Mouse (Mus musculus) MEL (cell line): ENCODE results near the gene Stab1.

Source experiments
- CHD1 ChIP-seq: IDR thresholded peaks from 2 replicates; pipeline ENCODE4 v1.6.1; 2012; ENCODE audit warnings: low read depth, mild to moderate bottlenecking, inconsistent platforms, low read length, improper control_type of control experiment
- CTCF ChIP-seq, 3 experiments: IDR thresholded peaks in 2 of 3; conservative IDR thresholded peaks in 1 of 3; 2 replicates each; pipeline ENCODE4 v1.5.1; 2011 to 2012; ENCODE audit warnings: low read length in 3 of 3, low read depth in 2 of 3, mild to moderate bottlenecking in 2 of 3, improper control_type of control experiment in 1 of 3, inconsistent platforms in 1 of 3, mixed read lengths in 1 of 3, moderate library complexity in 1 of 3; ENCODE audit not compliant: control insufficient read depth in 1 of 3, insufficient read depth in 1 of 3, poor library complexity in 1 of 3, severe bottlenecking in 1 of 3
- POLR2A ChIP-seq, 2 experiments: IDR thresholded peaks; 2 replicates each; pipeline ENCODE4 v1.6.1; 2011 to 2012; ENCODE audit warnings: low read length in 2 of 2, mild to moderate bottlenecking in 2 of 2, control low read depth in 1 of 2, improper control_type of control experiment in 1 of 2, low read depth in 1 of 2, moderate library complexity in 1 of 2; ENCODE audit not compliant: control insufficient read depth in 1 of 2, insufficient read depth in 1 of 2, poor library complexity in 1 of 2
- TCF12 ChIP-seq: IDR thresholded peaks from 2 replicates; pipeline ENCODE4 v1.6.1; 2014; ENCODE audit warnings: low read depth, mild to moderate bottlenecking, inconsistent platforms, low read length, improper control_type of control experiment, moderate library complexity
- USF1 ChIP-seq: IDR thresholded peaks from 2 replicates; pipeline ENCODE4 v1.6.1; 2014; ENCODE audit warnings: low read depth, mild to moderate bottlenecking, inconsistent platforms, low read length, improper control_type of control experiment, moderate library complexity
- USF2 ChIP-seq, 2 experiments: IDR thresholded peaks; 2 replicates each; pipeline ENCODE4 v1.6.1; 2011 to 2012; ENCODE audit warnings: improper control_type of control experiment in 2 of 2, low read length in 2 of 2, borderline replicate concordance in 1 of 2, inconsistent platforms in 1 of 2, low read depth in 1 of 2, mild to moderate bottlenecking in 1 of 2; ENCODE audit not compliant: insufficient read depth in 1 of 2
- ZNF384 ChIP-seq: IDR thresholded peaks from 2 replicates; pipeline ENCODE4 v1.6.1; 2012; ENCODE audit warnings: low read depth, mild to moderate bottlenecking, inconsistent platforms, low read length, improper control_type of control experiment

- TF ChIP-seq CHD1 (no peak), TCF12 (no peak), CTCF (IDR thresholded peaks at IDR 0.05 in 2 of 3, conservative IDR thresholded peaks at IDR 0.05 in 1 of 3; ENCODE audit: control insufficient read depth in 1 of 3, insufficient read depth in 1 of 3, low read depth in 2 of 3, low read length in 3 of 3, poor library complexity in 1 of 3, severe bottlenecking in 1 of 3) (peak; percentile 43 to 71 (median 67); a peak in 5 of 6 replicates), POLR2A (IDR thresholded peaks at IDR 0.05; ENCODE audit: control insufficient read depth in 1 of 2, insufficient read depth in 1 of 2, low read depth in 1 of 2, low read length in 2 of 2, poor library complexity in 1 of 2) (no peak), USF1 (no peak), USF2 (IDR thresholded peaks at IDR 0.05; ENCODE audit: borderline replicate concordance in 1 of 2, insufficient read depth in 1 of 2, low read depth in 1 of 2, low read length in 2 of 2) (no peak), ZNF384 (no peak)
Observed at GRCm38 (mm10) chr14:31195968-31196367, 27.5 kb upstream of the Stab1 start.
